Mouse (Mus musculus): ENCODE data around the gene Zfp1.

DNA sequence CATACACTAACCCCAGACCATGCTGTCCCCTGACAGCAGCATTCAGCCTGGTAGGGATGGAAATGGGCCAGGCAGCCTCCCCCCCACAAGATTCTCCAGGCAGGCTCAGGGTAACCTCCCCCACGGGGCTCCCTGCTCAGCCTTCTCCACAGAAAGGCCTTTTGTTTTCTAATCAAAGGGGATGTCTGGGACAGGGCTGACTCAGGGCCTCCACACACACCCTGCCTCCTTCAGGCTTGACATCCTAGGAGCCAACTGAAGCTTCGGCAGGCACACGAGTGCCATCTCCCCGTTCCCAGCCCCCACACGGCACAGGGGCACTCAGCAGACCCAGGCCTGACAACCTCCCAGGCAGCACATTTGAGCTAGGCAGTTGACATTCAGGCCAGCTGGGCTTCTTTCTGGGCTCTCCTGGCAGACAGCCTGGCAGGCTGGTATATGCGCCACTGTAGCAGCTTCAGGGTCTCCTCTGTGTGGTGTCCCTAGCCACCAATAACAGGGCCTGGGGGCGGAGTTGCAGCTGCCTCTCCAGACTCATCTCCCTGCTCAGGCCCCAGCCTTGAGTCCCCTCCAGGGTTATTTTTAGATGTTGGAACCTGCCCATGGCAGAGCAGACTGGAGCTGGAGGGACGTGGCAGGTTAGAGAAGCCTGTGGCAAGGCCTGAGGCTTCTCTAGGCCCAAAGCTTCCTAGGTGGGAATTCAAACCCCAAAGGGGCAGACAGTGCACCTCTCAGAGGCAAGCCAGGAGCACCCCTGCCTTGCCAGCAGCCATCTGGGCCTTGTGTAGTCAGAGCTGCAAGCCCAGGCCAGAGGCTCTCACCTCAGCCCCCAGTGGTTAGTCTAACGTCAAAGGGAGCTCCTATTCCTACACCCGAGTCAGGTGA, 73.6 kb downstream of the Zfp1 start:
- TF ChIP-seq CTCF (IDR thresholded peaks at IDR 0.05; ENCODE audit: low read depth) (no peak), EP300 (optimal IDR thresholded peaks at IDR 0.05) (no peak)

Measured in stomach, postnatal 0 days (tissue).